Mouse (Mus musculus): ENCODE measurements around the gene Cd164l2. TPM values are rescaled to one million over a fixed set of nuclear protein-coding genes. Genes with fewer than 3 reads are reported as not detected.

Gene Cd164l2
- polyA plus RNA-seq, 1 experiment, result 10.9 TPM

DNA sequence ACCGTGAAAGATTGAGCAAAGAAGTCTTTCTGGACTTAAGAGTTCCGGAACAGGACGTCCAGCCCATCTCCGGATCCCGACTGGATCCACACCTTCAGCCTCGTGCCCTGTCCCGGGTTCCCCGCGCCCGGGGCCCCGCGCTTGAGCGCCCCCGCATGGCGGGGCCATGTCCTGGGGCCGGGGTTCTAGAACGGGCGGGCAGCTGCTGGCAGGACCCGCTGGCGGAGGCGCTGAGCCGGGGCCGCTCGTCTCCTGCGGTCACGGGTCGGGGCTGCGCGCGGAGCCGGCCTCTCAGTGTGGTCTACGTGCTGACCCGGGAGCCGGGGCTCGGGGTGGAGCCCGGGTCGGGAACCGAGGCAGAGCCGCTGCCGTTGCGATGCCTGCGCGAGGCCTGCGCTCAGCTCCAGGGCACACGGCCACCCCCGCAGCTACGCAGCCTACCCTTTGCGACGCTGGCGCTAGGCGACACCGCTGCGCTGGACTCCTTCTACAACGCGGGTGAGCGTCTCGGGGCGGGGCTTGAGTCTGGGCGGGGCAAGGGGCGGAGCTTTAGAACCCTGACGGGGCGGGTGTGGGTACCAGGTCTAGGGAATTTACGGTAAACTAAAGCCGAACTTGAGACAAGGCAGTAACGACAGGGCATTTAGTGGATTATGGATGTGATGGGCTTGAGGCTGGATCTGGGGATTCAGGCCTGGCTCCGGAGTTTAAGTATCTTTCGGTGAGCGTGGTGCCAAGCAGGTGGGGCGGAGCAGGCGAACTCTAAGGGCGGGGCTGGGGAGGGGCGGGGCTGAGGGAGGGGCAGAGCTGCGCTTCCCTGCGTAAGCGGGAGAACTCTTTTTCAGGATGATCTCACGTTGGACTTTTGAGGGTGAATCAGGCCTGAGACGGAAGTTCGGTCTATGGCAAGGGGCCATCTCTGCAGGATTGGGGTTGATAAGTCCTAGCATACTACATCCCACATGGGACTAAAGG is 29.3 kb downstream of the Cd164l2 start:
- Histone ChIP-seq H3K27me3 (ENCODE audit: control insufficient read depth, insufficient read depth, low read length) (no peaks in the 10 kb centered on the region), H3K4me3 (replicated peaks; ENCODE audit: insufficient read depth, low read depth, low read length) (peak overlapping the region; percentile 81), H3K4me1 (ENCODE audit: control insufficient read depth, insufficient read depth, low read length) (no peaks in the 10 kb centered on the region; the same call in 1 of the 2 replicates), H3K27ac (ENCODE audit: insufficient read depth, low read length) (peak overlapping the region; percentile 2; the same call in 1 of the 2 replicates)
- 1% methylated on average over 78 of the region's 78 CpGs for WGBS
- peak; percentile 59; the same call in 1 of the 2 replicates for TF ChIP-seq POLR2A (IDR thresholded peaks at IDR 0.05; ENCODE audit: borderline replicate concordance, insufficient read depth, low read length)
- no peak for TF ChIP-seq CTCF (IDR thresholded peaks at IDR 0.05; ENCODE audit: borderline replicate concordance, insufficient read depth, low read depth, low read length)
- DNase-seq, result peak; percentile 80 to 87

- Histone ChIP-seq H3K4me3 (replicated peaks; ENCODE audit: insufficient read depth, low read depth, low read length) (peak overlapping the region; percentile 81), H3K27ac (ENCODE audit: insufficient read depth, low read length) (no peak overlapping the region), H3K27me3 (ENCODE audit: control insufficient read depth, insufficient read depth, low read length) (no peaks in the 10 kb centered on the region), H3K4me1 (ENCODE audit: control insufficient read depth, insufficient read depth, low read length) (no peaks in the 10 kb centered on the region; the same call in 1 of the 2 replicates)
- DNase-seq, result no peak
- TF ChIP-seq POLR2A (IDR thresholded peaks at IDR 0.05; ENCODE audit: borderline replicate concordance, insufficient read depth, low read length), result no peak
- TF ChIP-seq CTCF (IDR thresholded peaks at IDR 0.05; ENCODE audit: borderline replicate concordance, insufficient read depth, low read depth, low read length), result no peak
- 37% methylated on average over 11 of the region's 11 CpGs for WGBS
Observed at GRCm38 (mm10) chr4:133241910-133242309, 30.0 kb downstream of the Cd164l2 start.

- no peak overlapping the region for H3K4me3 ChIP-seq (replicated peaks; ENCODE audit: insufficient read depth, low read depth, low read length)
- H3K4me1 ChIP-seq (ENCODE audit: control insufficient read depth, insufficient read depth, low read length), result no peaks in the 10 kb centered on the region; the same call in 1 of the 2 replicates
- TF ChIP-seq POLR2A (IDR thresholded peaks at IDR 0.05; ENCODE audit: borderline replicate concordance, insufficient read depth, low read length) (no peak), CTCF (IDR thresholded peaks at IDR 0.05; ENCODE audit: borderline replicate concordance, insufficient read depth, low read depth, low read length) (no peak)
- 64% methylated on average over 9 of the region's 9 CpGs for WGBS
- H3K27me3 ChIP-seq (ENCODE audit: control insufficient read depth, insufficient read depth, low read length), result no peaks in the 10 kb centered on the region
- no peak for DNase-seq
- H3K27ac ChIP-seq (ENCODE audit: insufficient read depth, low read length), result no peak overlapping the region
Observed at GRCm38 (mm10) chr4:133242710-133243109, 30.8 kb downstream of the Cd164l2 start.

DNA sequence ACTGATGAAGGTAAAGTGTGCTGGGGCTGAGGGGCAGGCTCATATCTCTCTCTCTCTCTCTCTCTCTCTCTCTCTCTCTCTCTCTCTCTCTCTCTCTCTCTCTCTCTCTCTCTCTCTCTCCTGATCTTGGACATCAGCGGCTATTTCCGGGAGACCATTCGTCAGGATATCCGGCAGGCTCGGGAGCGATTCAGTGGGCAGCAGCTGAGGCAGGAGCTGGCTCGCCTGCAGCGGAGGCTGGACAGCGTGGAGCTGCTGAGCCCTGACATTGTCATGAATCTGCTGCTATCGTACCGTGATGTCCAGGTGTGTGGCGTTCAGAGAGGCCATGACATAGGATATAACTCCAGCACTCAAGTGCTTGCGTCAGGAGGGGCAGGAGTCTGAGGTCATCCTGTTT is 31.6 kb downstream of the Cd164l2 start:
- WGBS, result 66% methylated on average over 11 of the region's 13 CpGs
- no peak for TF ChIP-seq CTCF (IDR thresholded peaks at IDR 0.05; ENCODE audit: borderline replicate concordance, insufficient read depth, low read depth, low read length)
- TF ChIP-seq POLR2A (IDR thresholded peaks at IDR 0.05; ENCODE audit: borderline replicate concordance, insufficient read depth, low read length), result no peak
- no peak for DNase-seq
- no peak overlapping the region for H3K27ac ChIP-seq (ENCODE audit: insufficient read depth, low read length)
- no peaks in the 10 kb centered on the region; the same call in 1 of the 2 replicates for H3K4me1 ChIP-seq (ENCODE audit: control insufficient read depth, insufficient read depth, low read length)
- H3K27me3 ChIP-seq (ENCODE audit: control insufficient read depth, insufficient read depth, low read length), result no peaks in the 10 kb centered on the region
- no peak overlapping the region for H3K4me3 ChIP-seq (replicated peaks; ENCODE audit: insufficient read depth, low read depth, low read length)

- no peaks in the 10 kb centered on the region; the same call in 1 of the 2 replicates for H3K4me1 ChIP-seq (ENCODE audit: control insufficient read depth, insufficient read depth, low read length)
- no peak overlapping the region for H3K4me3 ChIP-seq (replicated peaks; ENCODE audit: insufficient read depth, low read depth, low read length)
- WGBS, result 85% methylated on average over 1 of the region's 1 CpGs
- no peaks in the 10 kb centered on the region for H3K27me3 ChIP-seq (ENCODE audit: control insufficient read depth, insufficient read depth, low read length)
- no peak for DNase-seq
- H3K27ac ChIP-seq (ENCODE audit: insufficient read depth, low read length), result no peak overlapping the region
- no peak for TF ChIP-seq POLR2A (IDR thresholded peaks at IDR 0.05; ENCODE audit: borderline replicate concordance, insufficient read depth, low read length)
- no peak for TF ChIP-seq CTCF (IDR thresholded peaks at IDR 0.05; ENCODE audit: borderline replicate concordance, insufficient read depth, low read depth, low read length)
Observed at GRCm38 (mm10) chr4:133244289-133244688, 32.4 kb downstream of the Cd164l2 start.

DNA sequence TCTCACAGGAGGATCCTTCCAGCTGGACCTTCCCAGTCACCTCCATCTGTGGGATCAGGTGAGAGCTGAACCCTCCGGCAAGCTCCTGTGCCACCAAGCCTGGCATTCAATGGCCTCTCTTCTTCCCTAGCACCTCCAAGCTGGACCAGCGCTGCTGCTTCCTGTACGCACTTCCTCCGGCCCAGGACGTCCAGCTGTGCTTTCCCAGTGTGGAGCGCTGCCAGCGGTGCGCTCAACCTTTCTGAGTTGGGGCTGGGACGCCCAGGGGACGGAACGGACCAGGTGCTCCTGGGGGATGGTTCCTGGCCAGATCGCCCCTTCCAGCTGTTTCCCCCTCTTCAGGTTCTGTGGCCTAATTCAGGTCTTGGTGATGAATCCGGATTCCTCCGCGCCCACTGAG is 35.1 kb downstream of the Cd164l2 start:
- no peak overlapping the region for H3K27ac ChIP-seq (ENCODE audit: insufficient read depth, low read length)
- DNase-seq, result no peak
- no peaks in the 10 kb centered on the region for H3K4me1 ChIP-seq (ENCODE audit: control insufficient read depth, insufficient read depth, low read length)
- no peaks in the 10 kb centered on the region for H3K27me3 ChIP-seq (ENCODE audit: control insufficient read depth, insufficient read depth, low read length)
- TF ChIP-seq CTCF (IDR thresholded peaks at IDR 0.05; ENCODE audit: borderline replicate concordance, insufficient read depth, low read depth, low read length) (no peak), POLR2A (IDR thresholded peaks at IDR 0.05; ENCODE audit: borderline replicate concordance, insufficient read depth, low read length) (no peak)
- H3K4me3 ChIP-seq (replicated peaks; ENCODE audit: insufficient read depth, low read depth, low read length), result no peak overlapping the region
- 31% methylated on average over 15 of the region's 15 CpGs for WGBS

DNA sequence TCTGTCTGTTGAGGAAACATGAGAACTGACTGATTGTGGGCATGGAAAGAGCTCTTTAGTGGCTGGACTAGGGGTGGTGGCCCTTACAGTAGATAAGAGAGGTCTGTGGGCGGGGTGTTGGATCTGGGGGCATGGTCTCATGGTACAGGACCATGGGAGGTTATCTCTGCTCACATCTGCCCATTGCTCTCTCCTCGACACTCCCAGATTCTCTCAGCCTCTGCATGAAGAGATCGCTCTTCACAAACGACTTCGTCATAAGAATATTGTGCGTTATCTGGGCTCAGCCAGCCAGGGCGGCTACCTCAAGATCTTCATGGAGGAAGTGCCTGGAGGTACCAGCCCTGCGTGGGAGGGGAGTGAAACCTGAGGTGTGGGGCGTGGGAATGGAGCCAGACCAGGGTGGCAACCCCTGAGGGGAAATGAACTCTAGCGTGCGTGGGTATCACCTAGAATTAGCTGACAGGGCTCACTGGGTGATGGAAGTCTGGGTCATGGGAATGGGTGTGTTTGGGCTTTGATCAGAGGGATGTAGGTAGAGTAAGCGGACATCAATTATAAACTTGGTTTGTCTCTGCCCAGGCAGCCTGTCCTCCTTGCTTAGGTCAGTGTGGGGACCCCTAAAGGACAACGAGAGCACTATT is 36.0 kb downstream of the Cd164l2 start:
- Histone ChIP-seq H3K4me3 (replicated peaks; ENCODE audit: insufficient read depth, low read depth, low read length) (no peak overlapping the region), H3K27ac (ENCODE audit: insufficient read depth, low read length) (no peak overlapping the region), H3K4me1 (ENCODE audit: control insufficient read depth, insufficient read depth, low read length) (no peaks in the 10 kb centered on the region), H3K27me3 (ENCODE audit: control insufficient read depth, insufficient read depth, low read length) (no peaks in the 10 kb centered on the region)
- WGBS, result 85% methylated on average over 13 of the region's 13 CpGs
- no peak for TF ChIP-seq POLR2A (IDR thresholded peaks at IDR 0.05; ENCODE audit: borderline replicate concordance, insufficient read depth, low read length)
- TF ChIP-seq CTCF (IDR thresholded peaks at IDR 0.05; ENCODE audit: borderline replicate concordance, insufficient read depth, low read depth, low read length), result no peak
- DNase-seq, result no peak

Measured in cerebellum, adult 2 months (tissue).